ENCODE assay signal across 23 mouse cellular contexts in the genomic region with DNA sequence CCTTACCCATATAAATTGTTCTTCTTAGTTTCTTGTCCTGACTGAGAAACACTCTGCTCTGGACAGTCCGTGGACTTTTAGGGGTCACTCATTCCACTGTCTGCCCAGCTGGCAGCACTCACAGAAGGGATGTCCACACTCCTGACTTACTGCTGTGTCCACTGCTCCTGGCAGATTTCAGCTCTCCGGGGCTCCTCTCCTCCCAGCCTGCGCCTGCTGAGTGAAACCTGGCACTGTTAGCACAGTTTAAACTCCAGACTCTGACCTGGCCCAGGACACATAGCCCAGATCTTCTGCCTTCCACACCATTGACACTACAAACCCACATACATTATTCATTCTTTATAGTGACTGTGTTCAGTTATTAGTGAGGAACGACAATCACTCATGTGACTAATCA. TPM values are rescaled to one million over a fixed set of nuclear protein-coding genes. Genes with fewer than 3 reads are reported as not detected.
DNase-seq lines count a peak whose midpoint lies in the region; ATAC-seq and TF ChIP-seq lines count a peak whose summit lies in the region.
"Had no signal": no experiment of that assay in that cellular context is flagged by ENCODE, and none has a peak within 500 bp of the region (broad histone marks: within the 10 kb centered on the region; RNA-seq: fewer than 3 reads in every experiment).

No protein-coding gene starts in this region.

- peak; percentile 51 for DNase-seq in cerebellum, adult 11-12 months
- no peak for DNase-seq in cerebellum, postnatal 10 days
- no peak for DNase-seq in heart, adult 9 months (ENCODE audit: low spot score in 2 of 2)
- no peak for DNase-seq in layer of hippocampus, adult 18-20 months (ENCODE audit: low spot score in 2 of 2)
- DNase-seq: layer of hippocampus, postnatal 36 days; right cerebral cortex, adult 18-20 months; thymus, adult 2 months had no signal

- peaks cover 45% of the 10 kb centered on the region for H3K4me1 ChIP-seq in heart, embryonic 12.5 days (replicated peaks)
- peaks cover 15% of the 10 kb centered on the region for H3K4me1 ChIP-seq in ES-Bruce4 (ENCODE audit: control insufficient read depth, insufficient read depth, low read length)
- peaks cover 53% of the 10 kb centered on the region for H3K4me1 ChIP-seq in heart, embryonic 13.5 days
- H3K4me1 ChIP-seq: embryonic facial prominence, embryonic 15.5 days; forebrain, embryonic 10.5 days; liver, embryonic 12.5 days; lung, embryonic 15.5 days had no signal

- no peak for TF ChIP-seq EP300 in ES-Bruce4 (IDR thresholded peaks at IDR 0.05; ENCODE audit: insufficient read depth, low read depth, low read length)

- ATAC-seq in heart, embryonic 12.5 days (ENCODE audit: insufficient number of reproducible peaks, low FRiP score), result no peak
- ATAC-seq in heart, embryonic 13.5 days (ENCODE audit: extremely low read depth, insufficient number of reproducible peaks, low FRiP score, low TSS enrichment), result no peak
- no peak for ATAC-seq in monocyte, adult 5-6 weeks (replicated peaks; ENCODE audit: insufficient number of reproducible peaks, low FRiP score, low TSS enrichment, poor library complexity, severe bottlenecking)
- ATAC-seq: activated CD4-positive, CD25-positive, alpha-beta regulatory T cell, adult 4 months; liver, embryonic 12.5 days; midbrain, embryonic 15.5 days had no signal

- H3K4me3 ChIP-seq in heart, embryonic 12.5 days, result no peak overlapping the region
- no peak overlapping the region for H3K4me3 ChIP-seq in ES-Bruce4 (ENCODE audit: low read depth, low read length)
- H3K4me3 ChIP-seq in heart, embryonic 13.5 days, result no peak overlapping the region
- H3K4me3 ChIP-seq: embryonic facial prominence, embryonic 15.5 days; forebrain, embryonic 10.5 days; liver, embryonic 12.5 days; lung, embryonic 15.5 days; megakaryocyte, embryonic 14.5 days; midbrain, embryonic 15.5 days; stomach, embryonic 15.5 days had no signal

- no peak for TF ChIP-seq POLR2A in ES-Bruce4 (IDR thresholded peaks at IDR 0.05; ENCODE audit: insufficient read depth, low read length)

- peak overlapping the region; percentile 87 for H3K27ac ChIP-seq in heart, embryonic 12.5 days (ENCODE audit: poor library complexity, severe bottlenecking)
- H3K27ac ChIP-seq in ES-Bruce4 (ENCODE audit: insufficient read depth, low read length), result peak overlapping the region; percentile 96
- H3K27ac ChIP-seq in heart, embryonic 13.5 days (replicated peaks), result peak overlapping the region; percentile 81
- H3K27ac ChIP-seq: embryonic facial prominence, embryonic 15.5 days; forebrain, embryonic 10.5 days; liver, embryonic 12.5 days; lung, embryonic 15.5 days; midbrain, embryonic 15.5 days; stomach, embryonic 15.5 days had no signal

- WGBS in heart, embryonic 12.5 days, result 44% methylated on average over 4 of the region's 4 CpGs
- WGBS in heart, embryonic 13.5 days, result 42% methylated on average over 4 of the region's 4 CpGs

- no peaks in the 10 kb centered on the region for H3K9me3 ChIP-seq in heart, embryonic 12.5 days (replicated peaks)
- no peaks in the 10 kb centered on the region for H3K9me3 ChIP-seq in ES-Bruce4 (replicated peaks; ENCODE audit: control insufficient read depth, insufficient read depth, low read length, poor library complexity, severe bottlenecking)
- no peaks in the 10 kb centered on the region for H3K9me3 ChIP-seq in heart, embryonic 13.5 days
- H3K9me3 ChIP-seq: embryonic facial prominence, embryonic 15.5 days; forebrain, embryonic 10.5 days; liver, embryonic 12.5 days; lung, embryonic 15.5 days; midbrain, embryonic 15.5 days; stomach, embryonic 15.5 days had no signal

- H3K9ac ChIP-seq in heart, embryonic 12.5 days, result 0 out of 2 replicates have a peak overlapping the region, but pooled peaks have one; percentile 15
- no peak overlapping the region for H3K9ac ChIP-seq in ES-Bruce4 (ENCODE audit: low read depth, poor library complexity, severe bottlenecking)
- H3K9ac ChIP-seq in heart, embryonic 13.5 days, result peak overlapping the region; percentile 37; the same call in 1 of the 2 replicates
- H3K9ac ChIP-seq: embryonic facial prominence, embryonic 15.5 days; liver, embryonic 12.5 days; lung, embryonic 15.5 days; midbrain, embryonic 15.5 days; stomach, embryonic 15.5 days had no signal

- peak overlapping the region; percentile 32 for H3K4me2 ChIP-seq in heart, embryonic 12.5 days
- H3K4me2 ChIP-seq in heart, embryonic 13.5 days, result peak overlapping the region; percentile 39; the same call in 1 of the 2 replicates
- H3K4me2 ChIP-seq: embryonic facial prominence, embryonic 15.5 days; liver, embryonic 12.5 days; lung, embryonic 15.5 days; midbrain, embryonic 15.5 days; stomach, embryonic 15.5 days had no signal

- no peak for TF ChIP-seq CTCF in ES-Bruce4 (IDR thresholded peaks at IDR 0.05; ENCODE audit: low read depth, low read length)

- H3K27me3 ChIP-seq in heart, embryonic 12.5 days (replicated peaks), result peaks cover 3% of the 10 kb centered on the region
- H3K27me3 ChIP-seq in ES-Bruce4 (ENCODE audit: control insufficient read depth, insufficient read depth, low read length, poor library complexity, severe bottlenecking), result no peaks in the 10 kb centered on the region
- peaks cover 13% of the 10 kb centered on the region for H3K27me3 ChIP-seq in heart, embryonic 13.5 days (replicated peaks)
- H3K27me3 ChIP-seq: midbrain, embryonic 15.5 days had no signal

- peaks cover 15% of the 10 kb centered on the region for H3K36me3 ChIP-seq in heart, embryonic 12.5 days
- no peaks in the 10 kb centered on the region; the same call in 1 of the 2 replicates for H3K36me3 ChIP-seq in ES-Bruce4 (ENCODE audit: control insufficient read depth, insufficient read depth, low read length, poor library complexity, severe bottlenecking)
- H3K36me3 ChIP-seq in heart, embryonic 13.5 days, result peaks cover 21% of the 10 kb centered on the region

RNA-seq across cellular contexts. Expression of gene Fitm2, which starts 8.4 kb away (rescaled TPM):
- 14.2 and 15.5 TPM in 2 replicates for polyA plus RNA-seq in heart, embryonic 12.5 days (2016; fragmentation: Nextera tagmentation; extraction: Ambion mirVana)
- polyA plus RNA-seq in ES-Bruce4 (2011; ENCODE audit: insufficient read depth, insufficient read length, low read depth, missing spikeins), result 4.4 and 4.9 TPM in 2 replicates
- 11.7 and 11.9 TPM in 2 replicates for polyA plus RNA-seq in heart, embryonic 13.5 days (2015; fragmentation: Nextera tagmentation; extraction: Ambion mirVana)
- 10 to 100 TPM; 20.1 to 21.9 TPM for total RNA-seq in layer of hippocampus, adult 18-20 months (2021)
- 2.2 to 3.4 TPM (median 3.2 TPM) in 3 replicates for total RNA-seq in monocyte, adult 5-6 weeks (2017)

RNA-seq across cellular contexts. Expression of gene Gdap1l1, which starts 25.7 kb away (rescaled TPM):
- polyA plus RNA-seq in heart, embryonic 12.5 days (2016; fragmentation: Nextera tagmentation; extraction: Ambion mirVana), result 0.19 and 0.63 TPM in 2 replicates
- polyA plus RNA-seq in ES-Bruce4 (2011; ENCODE audit: insufficient read depth, insufficient read length, low read depth, missing spikeins), result 2.4 and 2.7 TPM in 2 replicates
- 0.41 and 0.48 TPM in 2 replicates for polyA plus RNA-seq in heart, embryonic 13.5 days (2015; fragmentation: Nextera tagmentation; extraction: Ambion mirVana)
- 10 to 100 TPM; 68.2 to 78.1 TPM for total RNA-seq in layer of hippocampus, adult 18-20 months (2021)
- not detected in 3 replicates for total RNA-seq in monocyte, adult 5-6 weeks (2017)
- total RNA-seq: gastrocnemius, postnatal 25 days had no signal
- polyA plus RNA-seq: activated CD4-positive, CD25-positive, alpha-beta regulatory T cell, adult 4 months had no signal

RNA-seq across cellular contexts. Expression of gene R3hdml, which starts 28.1 kb away (rescaled TPM):
- not detected in 2 replicates for polyA plus RNA-seq in heart, embryonic 12.5 days (2016; fragmentation: Nextera tagmentation; extraction: Ambion mirVana)
- polyA plus RNA-seq in ES-Bruce4 (2011; ENCODE audit: insufficient read depth, insufficient read length, low read depth, missing spikeins), result not detected in 2 replicates
- not detected in 2 replicates for polyA plus RNA-seq in heart, embryonic 13.5 days (2015; fragmentation: Nextera tagmentation; extraction: Ambion mirVana)
- total RNA-seq in layer of hippocampus, adult 18-20 months (2021), result not detected
- total RNA-seq in monocyte, adult 5-6 weeks (2017), result not detected in 3 replicates
- total RNA-seq: gastrocnemius, postnatal 25 days; hematopoietic stem cell, adult 5-6 weeks; layer of hippocampus, postnatal 36 days; left cerebral cortex, postnatal 36 days had no signal
- polyA plus RNA-seq: activated CD4-positive, CD25-positive, alpha-beta regulatory T cell, adult 4 months; forebrain, embryonic 10.5 days; liver, embryonic 12.5 days; midbrain, embryonic 15.5 days; urinary bladder, adult 2 months had no signal

RNA-seq across cellular contexts. Expression of gene Oser1, which starts 39.5 kb away (rescaled TPM):
- 55.3 and 57.2 TPM in 2 replicates for polyA plus RNA-seq in heart, embryonic 12.5 days (2016; fragmentation: Nextera tagmentation; extraction: Ambion mirVana)
- polyA plus RNA-seq in ES-Bruce4 (2011; ENCODE audit: insufficient read depth, insufficient read length, low read depth, missing spikeins), result 48.3 and 50.6 TPM in 2 replicates
- polyA plus RNA-seq in heart, embryonic 13.5 days (2015; fragmentation: Nextera tagmentation; extraction: Ambion mirVana), result 54.5 and 57.3 TPM in 2 replicates
- total RNA-seq in layer of hippocampus, adult 18-20 months (2021), result 10 to 100 TPM; 20.2 to 21.4 TPM
- total RNA-seq in monocyte, adult 5-6 weeks (2017), result 88.1 to 169 TPM (median 163 TPM) in 3 replicates

RNA-seq across cellular contexts. Expression of gene Hnf4a, which starts 42.6 kb away (rescaled TPM):
- polyA plus RNA-seq in heart, embryonic 12.5 days (2016; fragmentation: Nextera tagmentation; extraction: Ambion mirVana), result 0.17 and 0.18 TPM in 2 replicates
- not detected in 2 replicates for polyA plus RNA-seq in ES-Bruce4 (2011; ENCODE audit: insufficient read depth, insufficient read length, low read depth, missing spikeins)
- polyA plus RNA-seq in heart, embryonic 13.5 days (2015; fragmentation: Nextera tagmentation; extraction: Ambion mirVana), result 0.20 and 0.71 TPM in 2 replicates
- not detected for total RNA-seq in layer of hippocampus, adult 18-20 months (2021)
- not detected in 3 replicates for total RNA-seq in monocyte, adult 5-6 weeks (2017)
- total RNA-seq: gastrocnemius, postnatal 25 days; layer of hippocampus, postnatal 36 days; left cerebral cortex, postnatal 36 days had no signal
- polyA plus RNA-seq: activated CD4-positive, CD25-positive, alpha-beta regulatory T cell, adult 4 months; embryonic facial prominence, embryonic 15.5 days; forebrain, embryonic 10.5 days; midbrain, embryonic 15.5 days had no signal
